Mouse (Mus musculus) urinary bladder, postnatal 0 days (tissue): ENCODE data around the gene Taok2. TPM values are rescaled to one million over a fixed set of nuclear protein-coding genes. Genes with fewer than 3 reads are reported as not detected.

Experiments used
- polyA plus RNA-seq: library from polyadenylated mRNA; unstranded; fragments of >200 nt; fragmentation: Nextera tagmentation; extraction: Ambion mirVana; gene quantifications from 2 replicates; pipeline ENCODE4 v1.2.1, GENCODE M21; 2015

Taok2 gene
- 18.7 and 20.2 TPM in 2 replicates for polyA plus RNA-seq

DNA sequence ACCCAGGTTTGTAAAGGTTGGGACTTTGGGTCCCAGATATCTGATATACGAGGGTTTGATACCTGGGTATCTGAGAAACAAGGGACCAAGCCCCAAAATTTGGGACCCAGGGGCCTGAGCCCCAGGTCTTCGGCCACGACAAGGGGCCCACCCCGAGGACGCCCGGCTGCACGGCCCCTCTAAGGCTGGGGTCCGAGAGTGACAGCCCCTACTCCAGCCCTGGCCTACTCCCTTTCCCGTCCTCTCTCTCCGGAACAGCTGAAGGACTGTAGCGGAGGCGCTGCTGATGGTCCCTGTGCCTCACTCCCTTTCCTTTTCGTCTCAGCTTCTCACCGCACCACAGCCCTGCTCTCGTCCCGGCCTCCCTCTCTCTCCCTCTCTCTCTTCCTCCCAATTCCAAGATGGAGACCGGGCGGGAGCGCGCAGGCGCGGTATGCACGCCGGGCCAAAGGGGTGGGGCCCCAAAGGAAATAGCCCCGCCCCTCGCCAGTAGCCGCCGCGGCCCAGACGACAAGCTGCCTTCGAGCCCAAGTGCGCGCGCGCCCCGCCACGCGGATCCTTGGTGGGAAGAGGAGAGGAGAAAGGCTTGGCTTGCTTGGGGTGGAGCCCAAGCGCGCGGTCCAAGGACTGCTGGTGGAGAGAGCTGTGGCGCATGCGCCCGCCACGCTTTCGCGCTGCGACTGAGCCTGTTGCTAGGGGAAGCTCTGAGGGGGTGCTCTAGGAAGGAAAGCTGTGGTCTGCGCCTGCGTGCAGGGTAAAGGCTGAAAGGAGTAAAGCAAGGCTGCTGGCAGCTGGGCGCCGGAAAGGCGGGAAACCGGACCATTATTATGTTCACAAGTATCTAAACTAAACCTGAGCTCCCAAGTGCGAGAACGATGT, at the start of gene Taok2:
Gene Taok2 (minus strand): TSS at position 418 of the 879 bp plus-strand sequence.

DNA sequence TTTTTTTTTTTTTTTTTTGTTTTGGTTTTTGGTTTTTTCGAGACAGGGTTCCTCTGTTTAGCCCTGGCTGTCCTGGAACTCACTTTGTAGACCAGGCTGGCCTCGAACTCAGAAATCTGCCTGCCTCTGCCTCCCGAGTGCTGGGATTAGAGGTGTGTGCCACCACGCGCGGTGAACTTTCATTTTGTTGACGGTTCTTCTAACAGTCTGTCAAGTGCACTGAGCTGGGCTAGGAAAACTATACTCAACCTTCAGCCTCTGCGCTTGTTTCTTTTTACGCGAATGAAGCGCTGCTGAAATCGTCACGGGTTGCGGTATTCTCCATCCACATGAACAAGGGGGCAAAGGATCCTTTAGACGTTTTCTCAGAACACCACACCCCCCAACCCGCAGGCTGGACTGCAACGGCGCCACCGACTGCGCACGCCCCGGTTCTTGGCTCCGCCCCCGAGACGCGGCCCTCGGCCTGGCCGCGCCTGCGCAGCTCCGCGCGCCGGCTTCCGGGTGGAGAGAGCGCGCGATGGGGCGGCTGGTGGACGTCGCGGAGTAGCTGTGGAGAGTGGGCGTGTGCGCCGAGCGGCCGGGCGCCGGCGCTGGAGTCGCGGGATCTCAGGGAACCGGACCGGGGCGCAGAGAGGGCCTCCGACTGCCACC, 44.0 kb upstream of the Taok2 start, which contains the start of gene Kctd13:
Gene Kctd13 (plus strand): TSS at position 496 of the 654 bp plus-strand sequence.

DNA sequence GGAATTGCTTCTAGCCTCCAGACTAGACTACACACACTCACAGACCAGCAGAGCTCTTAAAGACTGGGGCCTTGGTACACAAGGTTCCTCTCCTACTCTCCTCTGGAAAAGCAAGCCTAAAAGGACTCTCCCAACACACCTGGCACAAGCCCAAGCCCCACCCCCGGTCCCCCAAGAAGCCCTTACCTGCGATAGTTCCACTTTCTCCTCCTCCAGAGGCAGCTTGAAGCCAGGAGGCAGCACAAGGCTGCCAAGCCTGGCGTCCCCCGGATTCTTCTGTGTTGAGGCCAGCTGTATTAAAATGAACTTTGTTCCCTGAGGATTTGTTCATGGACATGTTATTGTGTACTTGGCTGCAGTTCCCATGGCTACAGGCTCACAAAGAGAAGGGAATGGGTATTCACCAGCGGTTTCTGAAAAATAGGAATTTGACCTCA, 38.1 kb upstream of the Taok2 start, which contains the start of gene Tmem219:
Gene Tmem219 (minus strand): TSS at position 294 of the 437 bp plus-strand sequence.

DNA sequence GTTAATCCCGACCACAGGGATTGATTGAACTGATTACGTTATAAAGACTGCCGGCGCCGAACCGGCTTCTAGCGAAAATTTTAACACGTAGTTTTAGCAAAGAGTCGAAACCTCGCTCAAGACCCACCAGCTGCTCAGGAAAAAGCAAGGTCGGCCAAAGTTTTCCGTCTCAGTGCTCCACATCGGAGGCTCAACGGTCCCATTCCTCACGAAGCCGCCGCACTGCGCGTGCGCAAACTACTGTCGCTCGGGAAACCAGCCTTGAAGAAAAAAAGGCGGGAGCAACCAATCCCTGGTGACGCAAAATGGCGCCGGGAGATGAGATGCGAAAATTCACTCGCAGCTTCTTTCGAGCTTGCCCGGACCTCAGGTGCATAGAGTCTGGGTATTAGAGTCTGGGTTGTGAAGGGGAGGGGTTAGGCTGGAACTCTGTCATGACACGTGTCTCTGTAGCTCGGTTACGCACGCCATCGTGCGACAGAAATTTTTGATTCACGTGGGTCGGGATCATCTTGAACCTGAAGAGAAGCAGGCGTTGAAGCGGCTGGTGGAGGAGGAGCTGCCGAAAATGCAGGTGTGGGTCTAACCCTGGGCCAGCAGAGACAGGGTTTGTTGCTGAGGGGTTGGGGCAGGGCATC, 22.2 kb downstream of the Taok2 start, which contains the start of gene Ino80e:
Gene Ino80e (minus strand): TSS at position 231 of the 638 bp plus-strand sequence.

DNA sequence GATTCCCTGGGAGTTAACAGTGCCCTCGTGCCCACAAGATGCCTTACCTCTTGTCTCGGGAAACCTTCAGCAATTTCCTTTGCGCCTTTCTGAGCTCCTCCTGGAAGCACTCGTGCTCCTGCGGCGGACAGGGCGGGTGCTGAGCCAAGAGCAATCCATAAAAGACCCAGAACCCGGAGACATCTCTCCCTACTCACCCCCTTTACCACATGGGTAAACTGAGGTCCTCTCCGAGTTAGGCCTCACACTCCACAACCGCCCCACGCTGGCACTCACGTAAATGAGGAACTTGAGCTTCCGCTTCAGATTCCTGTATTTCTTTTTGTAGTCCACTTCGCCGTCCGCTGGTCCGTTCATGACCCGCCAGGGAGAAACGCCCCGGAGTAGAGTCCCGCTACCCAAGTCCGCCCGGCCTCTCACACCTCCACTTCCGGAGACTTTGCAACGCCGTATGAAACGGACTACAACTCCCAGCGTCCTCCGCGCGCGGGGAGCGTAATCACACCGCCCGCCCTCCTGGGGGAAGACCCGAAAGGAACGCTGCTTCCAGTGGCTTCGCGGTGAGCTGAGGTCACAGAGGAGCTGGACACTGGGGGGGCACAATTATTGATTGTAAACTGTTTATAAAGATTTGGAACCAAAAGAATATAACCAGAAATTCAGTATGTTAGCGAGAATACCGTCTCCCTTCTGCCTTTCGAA, 22.9 kb downstream of the Taok2 start, which contains the start of gene Hirip3:
Gene Hirip3 (plus strand): TSS at position 544 of the 702 bp plus-strand sequence.

DNA sequence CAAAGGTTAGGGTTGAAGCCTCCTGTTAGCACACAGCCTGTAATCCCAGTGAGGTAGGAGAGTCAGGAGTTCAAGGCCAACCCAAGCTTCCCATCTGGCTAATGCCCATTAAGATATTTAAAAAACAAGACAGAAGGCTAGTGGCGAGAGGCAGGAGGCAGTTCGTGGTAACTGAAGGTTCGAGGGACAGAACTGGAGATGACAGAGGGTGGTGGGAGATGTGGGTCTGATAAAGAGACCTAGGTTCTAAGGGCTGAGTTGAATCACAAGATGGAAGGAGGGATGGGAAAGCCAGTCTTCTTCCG, 37.4 kb downstream of the Taok2 start, which contains the start of gene Doc2a:
Gene Doc2a (plus strand): TSS at position 301 of the 305 bp plus-strand sequence.

DNA sequence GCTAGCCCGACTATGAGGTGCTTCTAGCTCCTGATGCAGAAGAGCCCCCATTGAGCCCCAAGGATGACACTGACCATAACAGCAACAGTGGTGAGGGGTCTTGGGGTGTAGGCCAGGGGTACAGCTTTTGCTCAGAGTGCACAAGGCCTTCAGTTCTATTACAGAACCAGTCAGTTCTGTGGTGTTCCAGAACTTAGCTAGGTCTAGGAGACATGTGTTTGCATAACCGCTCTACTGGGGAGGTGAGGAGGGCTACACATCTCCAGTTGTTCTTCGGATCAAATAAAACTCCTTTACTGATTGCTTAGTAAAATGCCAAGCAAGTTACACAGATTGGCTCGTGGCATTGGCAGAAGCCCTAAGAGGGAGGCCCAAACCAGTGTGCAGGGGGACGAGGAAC, 53.0 kb downstream of the Taok2 start, which contains the start of gene 4930451I11Rik:
Gene 4930451I11Rik (minus strand): TSS at position 101 of the 400 bp plus-strand sequence.

Other genes with a start within 250 kb of the Taok2 start
- gene Sgf29, start 235.4 kb downstream of the Taok2 start, polyA plus RNA-seq = 24.1 and 28.7 TPM in 2 replicates
- 16.8 and 17.8 TPM in 2 replicates for gene Sult1a1, start 208.3 kb downstream of the Taok2 start, polyA plus RNA-seq
- 81.7 and 98.8 TPM in 2 replicates for gene Bola2, start 189.3 kb downstream of the Taok2 start, polyA plus RNA-seq
- gene Slx1b, start 188.9 kb downstream of the Taok2 start, polyA plus RNA-seq = 4.7 and 5.1 TPM in 2 replicates
- gene Coro1a, start 176.9 kb downstream of the Taok2 start, polyA plus RNA-seq = 15.1 and 33.5 TPM in 2 replicates
- gene Mapk3, start 125.1 kb downstream of the Taok2 start, polyA plus RNA-seq = 58.5 and 65.2 TPM in 2 replicates
- 7.6 and 8.7 TPM in 2 replicates for gene Gdpd3, start 118.4 kb downstream of the Taok2 start, polyA plus RNA-seq
- gene Ypel3, start 107.7 kb downstream of the Taok2 start, polyA plus RNA-seq = 67.6 and 97.6 TPM in 2 replicates
- 0.12 and 0.15 TPM in 2 replicates for gene Tbx6, start 103.2 kb downstream of the Taok2 start, polyA plus RNA-seq
- gene Ppp4c, start 92.2 kb downstream of the Taok2 start, polyA plus RNA-seq = 111 and 119 TPM in 2 replicates
- 0.17 and 0.30 TPM in 2 replicates for gene Fam57b, start 87.0 kb downstream of the Taok2 start, polyA plus RNA-seq
- gene 4930451I11Rik, start 53.1 kb downstream of the Taok2 start, polyA plus RNA-seq = not detected in 2 replicates
- 0.08 TPM in 1 of 2 replicates, not detected in the other for gene Doc2a, start 37.3 kb downstream of the Taok2 start, polyA plus RNA-seq
- 9.5 and 10.4 TPM in 2 replicates for gene Hirip3, start 22.7 kb downstream of the Taok2 start, polyA plus RNA-seq
- gene Ino80e, start 22.3 kb downstream of the Taok2 start, polyA plus RNA-seq = 45.1 and 48.6 TPM in 2 replicates
- 34.6 and 38.2 TPM in 2 replicates for gene Tmem219, start 38.2 kb upstream of the Taok2 start, polyA plus RNA-seq
- 9.1 and 9.7 TPM in 2 replicates for gene Kctd13, start 44.2 kb upstream of the Taok2 start, polyA plus RNA-seq
- gene Asphd1, start 64.9 kb upstream of the Taok2 start, polyA plus RNA-seq = not detected in 2 replicates
- gene Sez6l2, start 65.9 kb upstream of the Taok2 start, polyA plus RNA-seq = 0.19 and 0.22 TPM in 2 replicates
- gene Cdipt, start 91.2 kb upstream of the Taok2 start, polyA plus RNA-seq = 95.8 and 103 TPM in 2 replicates
- gene Cdiptos, start 91.4 kb upstream of the Taok2 start, polyA plus RNA-seq = 1.7 and 1.9 TPM in 2 replicates
- 34.3 and 38.8 TPM in 2 replicates for gene Mvp, start 129.9 kb upstream of the Taok2 start, polyA plus RNA-seq
- gene Pagr1b, start 131.8 kb upstream of the Taok2 start, polyA plus RNA-seq = 0.49 TPM in 1 of 2 replicates, not detected in the other
- 7.9 and 36.8 TPM in 2 replicates for gene Pagr1a, start 132.6 kb upstream of the Taok2 start, polyA plus RNA-seq
- 5.0 and 26.8 TPM in 2 replicates for gene Gm42742, start 136.4 kb upstream of the Taok2 start, polyA plus RNA-seq
- gene Prrt2, start 136.5 kb upstream of the Taok2 start, polyA plus RNA-seq = 2.7 and 3.0 TPM in 2 replicates
- 20.4 and 22.4 TPM in 2 replicates for gene Maz, start 142.3 kb upstream of the Taok2 start, polyA plus RNA-seq
- gene Kif22, start 157.8 kb upstream of the Taok2 start, polyA plus RNA-seq = 17.9 and 21.4 TPM in 2 replicates
- not detected in 2 replicates for gene Zg16, start 202.6 kb upstream of the Taok2 start, polyA plus RNA-seq
- 2.3 and 6.4 TPM in 2 replicates for gene AI467606, start 206.7 kb upstream of the Taok2 start, polyA plus RNA-seq
- gene Qprt, start 237.5 kb upstream of the Taok2 start, polyA plus RNA-seq = 0.76 and 0.98 TPM in 2 replicates